Mouse (Mus musculus) kidney, postnatal 10 days (tissue): ENCODE measurements around the gene Strip1.

Experiments
- DNase-seq: peaks from one replicate; pipeline ENCODE4 v3.0.0; 2021; ENCODE audit warnings: mixed read lengths

Gene Strip1

GRCm38 (mm10) chr3:107583893-107584292 is 47.6 kb downstream of the Strip1 start:
- DNase-seq, result no peak

GRCm38 (mm10) chr3:107582875-107583767 is 48.4 kb downstream of the Strip1 start:
- peak; percentile 40 for DNase-seq

GRCm38 (mm10) chr3:107582130-107582874 is 49.2 kb downstream of the Strip1 start:
- DNase-seq, result no peak

GRCm38 (mm10) chr3:107581103-107582010 is 50.1 kb downstream of the Strip1 start:
- no peak for DNase-seq

DNA sequence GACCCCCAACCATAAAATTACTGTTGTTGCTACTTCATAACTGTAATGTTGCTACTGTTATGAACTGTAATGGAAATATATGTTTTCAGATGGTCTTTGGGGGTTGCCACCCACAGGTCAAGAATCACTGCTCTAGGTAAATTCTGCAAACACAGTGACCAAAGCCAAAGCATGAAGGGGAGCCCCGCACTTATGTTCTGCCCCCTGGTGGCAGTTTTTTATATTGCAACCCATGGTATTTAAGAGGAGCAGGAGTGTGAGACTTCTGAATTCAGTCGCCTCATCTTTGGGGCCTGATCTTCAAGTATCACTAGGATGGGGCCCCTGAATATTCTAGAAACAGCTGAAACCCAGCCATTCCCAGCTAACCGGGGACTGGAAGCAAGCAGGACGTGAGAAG is 52.0 kb downstream of the Strip1 start:
- DNase-seq, result peak; percentile 79

- no peak for DNase-seq
Measured at GRCm38 (mm10) chr3:107577810-107578390, 53.6 kb downstream of the Strip1 start.

DNA sequence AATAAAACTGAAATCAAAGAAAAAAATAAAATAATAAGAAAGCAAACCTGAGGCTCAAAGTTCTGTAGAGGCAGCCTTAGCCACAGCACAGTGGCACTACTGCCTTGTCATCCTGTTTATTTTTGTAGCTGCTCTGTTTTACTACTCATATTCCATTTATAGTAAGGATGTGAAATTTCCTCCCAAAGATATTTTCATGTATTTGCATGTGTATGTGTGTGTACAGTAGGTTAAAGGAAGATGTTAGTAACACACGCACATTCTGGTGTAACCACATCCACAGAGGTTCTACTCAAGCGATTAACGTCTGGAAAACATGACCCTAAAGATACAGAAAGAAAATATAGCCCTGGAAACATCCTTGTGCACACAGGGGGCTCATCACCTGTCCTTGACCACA is 54.7 kb downstream of the Strip1 start:
- DNase-seq, result no peak

- no peak for DNase-seq
Measured at GRCm38 (mm10) chr3:107571205-107571604, 60.3 kb downstream of the Strip1 start.

DNA sequence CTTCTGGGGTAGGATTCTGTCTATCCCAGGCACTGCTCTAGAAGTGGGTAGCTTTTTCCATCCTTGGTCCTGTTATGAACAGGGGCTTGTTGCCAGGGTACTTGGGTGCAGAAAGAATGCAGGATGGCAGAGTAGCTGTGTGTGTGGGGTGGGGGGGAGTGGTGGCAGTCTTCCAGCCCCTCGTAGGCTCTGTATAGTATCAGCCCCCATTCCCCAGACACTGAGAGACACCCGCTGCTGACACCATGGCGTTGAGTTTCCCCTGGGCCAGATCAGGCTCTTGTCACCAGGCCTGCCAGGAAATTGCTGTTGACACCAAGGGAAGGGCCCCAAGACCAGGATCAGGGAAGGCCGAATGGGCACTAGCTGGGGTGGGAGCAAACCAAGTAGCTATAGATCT is 62.8 kb downstream of the Strip1 start:
- DNase-seq, result no peak

DNA sequence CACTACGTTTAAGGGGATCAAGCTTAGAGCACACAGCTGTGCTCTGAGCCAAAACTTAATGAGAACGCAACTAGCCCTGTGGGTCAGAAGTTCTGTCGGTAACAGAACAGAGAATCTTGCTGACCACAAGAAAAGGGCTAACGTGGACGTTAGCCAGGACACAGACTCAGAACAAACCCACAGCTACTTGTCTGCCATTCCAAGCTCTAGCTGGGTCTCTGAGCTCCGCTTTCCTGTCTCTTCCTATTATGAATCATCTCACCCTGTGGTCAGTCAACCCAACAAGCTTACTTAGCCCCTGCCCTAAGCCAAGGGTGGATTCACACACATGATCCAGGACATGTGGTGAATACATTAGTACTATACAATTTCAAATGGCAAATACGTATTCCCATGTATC is 63.7 kb downstream of the Strip1 start:
- no peak for DNase-seq

DNA sequence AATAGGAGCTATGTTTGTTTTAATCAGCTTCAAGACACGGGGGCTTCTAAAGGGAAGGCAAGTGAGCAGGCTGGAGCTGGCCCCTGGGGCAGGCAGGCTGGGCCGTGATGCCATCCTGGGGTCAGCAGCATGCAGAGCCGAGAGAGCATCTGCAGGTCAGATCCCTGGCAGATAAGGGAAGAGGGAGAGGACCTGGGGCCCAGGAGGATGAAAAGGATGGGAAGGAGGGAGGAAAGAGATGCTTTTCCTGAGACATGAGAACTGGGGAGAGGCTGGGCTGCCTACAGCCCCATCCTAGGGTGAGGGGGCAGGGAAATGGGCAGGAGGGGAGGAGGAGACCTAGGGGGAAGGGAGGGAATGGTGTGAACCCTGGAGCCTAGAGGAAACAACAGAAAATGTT is 66.2 kb downstream of the Strip1 start:
- DNase-seq, result no peak

DNA sequence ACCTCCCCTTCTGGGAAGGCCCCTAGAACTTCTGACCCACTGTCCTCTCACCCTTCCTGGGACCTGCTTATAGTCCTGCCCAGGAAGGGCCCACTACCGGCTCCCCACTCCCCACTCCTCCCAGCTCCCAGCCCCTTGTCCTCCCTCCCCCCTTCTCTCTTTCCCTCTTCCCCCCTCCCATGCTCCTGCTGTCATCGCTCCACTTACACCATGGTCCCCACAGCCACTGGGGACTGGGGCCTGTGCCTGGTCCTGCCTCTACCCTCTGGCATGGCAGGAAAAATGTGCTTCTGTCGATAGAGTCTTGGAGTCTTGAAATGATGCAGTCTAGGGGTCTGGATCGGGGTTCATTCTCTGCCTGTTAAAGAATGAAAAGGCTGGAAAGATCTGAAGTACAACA is 67.6 kb downstream of the Strip1 start:
- no peak for DNase-seq

GRCm38 (mm10) chr3:107562591-107562990 is 68.9 kb downstream of the Strip1 start:
- no peak for DNase-seq
